Mouse (Mus musculus): ENCODE data around the gene Ap1s1.

GRCm38 (mm10) chr5:137032641-137033074, 13.3 kb downstream of the Ap1s1 start:
- no peak for TF ChIP-seq CTCF (IDR thresholded peaks at IDR 0.05; ENCODE audit: insufficient read depth, low read depth, low read length)
- peak; percentile 24; the same call in 1 of the 2 replicates for TF ChIP-seq POLR2A (IDR thresholded peaks at IDR 0.05; ENCODE audit: insufficient read depth, low read depth, low read length)

Measured in olfactory bulb, adult 2 months (tissue).